Mouse (Mus musculus) adrenal gland, postnatal 25 days (tissue): ENCODE results near the gene Ptms. TPM values are rescaled to one million over a fixed set of nuclear protein-coding genes. Genes with fewer than 3 reads are reported as not detected.
A peak's percentile ranks its signal among the peaks of the same experiment; 100 is the strongest.

Experiments used
- DNase-seq: peaks from one replicate; pipeline ENCODE4 v3.0.0; 2021; ENCODE audit warnings: mixed read lengths
- total RNA-seq: library from RNA; stranded (reverse); gene quantifications from 2 replicates; pipeline ENCODE4 v1.2.3, GENCODE M21; 2021

Gene Ptms
- total RNA-seq, 1 experiment from 2014 or later, result 790 TPM

GRCm38 (mm10) chr6:124930231-124930630 is 10.3 kb upstream of the Ptms start:
- no peak for DNase-seq

- DNase-seq, result no peak
Observed at GRCm38 (mm10) chr6:124925941-124926340, 6.0 kb upstream of the Ptms start.

GRCm38 (mm10) chr6:124925173-124925793 is 5.4 kb upstream of the Ptms start:
- DNase-seq, result no peak

GRCm38 (mm10) chr6:124921539-124921938 is 1.6 kb upstream of the Ptms start:
- no peak for DNase-seq

- DNase-seq, result no peak
Observed at GRCm38 (mm10) chr6:124920318-124921085, 599 bp upstream of the Ptms start.

- DNase-seq, result no peak
Observed at GRCm38 (mm10) chr6:124918890-124919627, 844 bp downstream of the Ptms start.

- DNase-seq, result no peak
Observed at GRCm38 (mm10) chr6:124918331-124918690, 1.6 kb downstream of the Ptms start.

GRCm38 (mm10) chr6:124917518-124918330 is 2.2 kb downstream of the Ptms start:
- peak; percentile 98 for DNase-seq

GRCm38 (mm10) chr6:124916695-124917517 is 3.0 kb downstream of the Ptms start:
- DNase-seq, result peak; percentile 96

- no peak for DNase-seq
Observed at GRCm38 (mm10) chr6:124915942-124916694, 3.8 kb downstream of the Ptms start.

GRCm38 (mm10) chr6:124915160-124915941 is 4.6 kb downstream of the Ptms start:
- DNase-seq, result no peak

GRCm38 (mm10) chr6:124914511-124914910 is 5.4 kb downstream of the Ptms start:
- DNase-seq, result no peak

- no peak for DNase-seq
Observed at GRCm38 (mm10) chr6:124913721-124914285, 6.1 kb downstream of the Ptms start.

GRCm38 (mm10) chr6:124913214-124913613 is 6.7 kb downstream of the Ptms start:
- DNase-seq, result no peak

GRCm38 (mm10) chr6:124911533-124912218 is 8.2 kb downstream of the Ptms start, which contains the start of gene Lag3:
Gene Lag3, minus strand, starts transcription at chr6:124911705.
- no peak for DNase-seq

GRCm38 (mm10) chr6:124910032-124910431 is 9.9 kb downstream of the Ptms start:
- DNase-seq, result no peak

- no peak for DNase-seq
Observed at GRCm38 (mm10) chr6:124907767-124908166, 12.1 kb downstream of the Ptms start.

- DNase-seq, result no peak
Observed at GRCm38 (mm10) chr6:124904991-124905860, 14.7 kb downstream of the Ptms start.
